Mouse (Mus musculus) gonadal fat pad, adult 2 months (tissue): ENCODE data around the gene Ly6g6f. TPM values are rescaled to one million over a fixed set of nuclear protein-coding genes. Genes with fewer than 3 reads are reported as not detected.

ENCODE experiments used
- DNase-seq: peaks from one replicate; pipeline ENCODE4 v3.0.0-alpha.2; 2012; ENCODE audit warnings: low read depth
- polyA plus RNA-seq: library from polyadenylated mRNA; depleted of rRNA; stranded (reverse); fragments of >200 nt; gene quantifications from 2 replicates; pipeline ENCODE4 v1.2.3, GENCODE M21; 2012

Ly6g6f gene
- polyA plus RNA-seq, 1 experiment: 0.09 TPM

DNA sequence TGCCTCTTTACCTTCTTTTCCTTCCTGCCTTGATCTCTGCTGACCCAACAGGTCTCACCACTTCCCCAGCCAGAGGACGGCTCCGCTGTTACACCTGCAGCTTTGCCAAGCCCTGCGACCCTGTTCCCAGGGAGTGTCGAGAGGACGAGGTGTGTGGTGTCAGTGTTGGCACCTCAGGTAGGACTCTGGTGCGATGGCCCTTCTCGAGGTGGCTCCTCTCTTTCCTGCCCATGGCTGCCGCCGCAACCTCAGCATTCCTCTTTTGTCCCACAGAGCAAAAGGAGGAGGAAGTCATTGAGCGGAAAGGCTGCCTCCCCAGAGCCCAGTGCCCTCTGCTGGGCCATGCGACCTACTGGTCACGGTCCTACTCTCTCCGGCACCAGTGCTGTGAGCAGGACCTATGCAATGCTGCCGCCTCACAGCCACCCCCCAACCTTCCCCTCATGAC lies 7.6 kb downstream of the Ly6g6f start, which contains the start of gene Ly6g6d:
Gene Ly6g6d (minus strand): TSS at position 280 of the 448 bp plus-strand sequence.
- no peak for DNase-seq

DNA sequence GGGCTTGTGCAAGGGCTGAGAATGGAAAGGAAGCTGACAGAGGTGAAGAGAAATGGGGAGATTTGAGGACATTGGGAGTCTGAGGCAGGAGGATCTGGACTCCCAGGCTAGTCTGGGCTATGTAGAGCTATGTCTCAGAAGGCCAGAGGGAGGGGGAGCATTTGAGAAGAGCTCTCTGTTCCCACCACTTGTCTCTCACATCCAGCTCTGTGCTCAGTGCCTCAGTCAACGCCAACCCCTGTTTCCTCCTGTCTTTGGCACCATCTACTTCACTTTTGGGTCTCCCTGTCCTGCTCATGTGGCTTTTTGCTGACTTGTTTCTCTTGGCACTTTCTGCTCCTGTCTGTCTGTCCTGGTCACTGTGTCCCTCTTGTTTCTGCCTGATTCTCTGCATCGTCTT lies 8.1 kb downstream of the Ly6g6f start:
- DNase-seq: no peak

DNA sequence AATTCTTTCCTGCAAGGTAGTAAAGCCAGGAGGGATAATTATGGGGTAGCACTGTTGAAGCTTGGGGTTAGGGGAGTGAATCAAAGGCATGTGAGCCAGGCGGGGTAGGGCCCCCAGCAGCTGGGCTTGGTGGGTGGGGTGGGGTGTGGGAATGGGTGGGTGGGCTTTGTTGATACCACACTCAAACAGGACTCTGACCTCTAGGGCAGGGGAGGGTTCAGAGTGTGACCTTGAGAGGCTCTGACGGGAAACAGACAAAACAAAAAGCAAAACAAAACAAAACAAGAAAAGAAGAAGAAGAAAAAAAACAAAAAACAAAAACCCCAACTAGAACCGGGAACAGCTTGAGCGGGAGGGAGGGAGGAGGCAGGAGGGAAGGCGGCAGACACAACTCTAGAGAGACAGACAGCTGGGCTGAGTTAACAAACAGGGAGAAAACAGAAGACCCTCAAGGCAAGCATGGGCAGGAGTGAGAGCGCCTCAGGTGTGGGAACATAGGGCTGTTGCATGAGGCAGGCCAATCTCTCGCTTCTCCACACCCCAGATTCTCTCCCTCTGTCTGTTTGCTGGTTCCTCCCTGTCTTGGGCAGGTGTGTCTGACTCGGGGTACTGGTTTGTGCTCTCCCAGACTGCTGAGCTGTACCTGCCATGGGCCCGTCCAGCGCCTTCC lies 8.8 kb downstream of the Ly6g6f start, which contains the start of gene Ly6g6e:
Gene Ly6g6e (plus strand): TSS at position 396 of the 670 bp plus-strand sequence.
- no peak for DNase-seq

DNA sequence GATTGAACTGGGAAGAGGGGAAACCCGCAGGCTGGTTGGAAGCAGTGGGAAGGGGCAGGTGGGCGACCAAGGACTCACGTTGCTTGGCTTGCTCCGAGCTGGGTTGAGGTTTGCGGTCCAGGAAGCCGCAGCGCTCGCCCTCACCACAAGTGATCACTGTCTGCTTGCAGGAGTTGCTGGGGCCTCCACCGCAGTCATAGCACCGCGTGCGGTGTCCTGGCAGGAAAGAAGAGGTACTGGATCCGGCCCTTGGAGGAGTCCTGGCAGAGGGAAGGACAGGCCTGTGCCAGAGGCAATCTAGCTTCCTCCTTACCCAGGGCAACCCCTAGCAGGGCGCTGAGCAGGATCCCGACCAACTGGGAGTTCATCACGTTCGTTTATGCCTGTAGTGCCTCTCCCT lies 11.3 kb downstream of the Ly6g6f start:
- no peak for DNase-seq

DNA sequence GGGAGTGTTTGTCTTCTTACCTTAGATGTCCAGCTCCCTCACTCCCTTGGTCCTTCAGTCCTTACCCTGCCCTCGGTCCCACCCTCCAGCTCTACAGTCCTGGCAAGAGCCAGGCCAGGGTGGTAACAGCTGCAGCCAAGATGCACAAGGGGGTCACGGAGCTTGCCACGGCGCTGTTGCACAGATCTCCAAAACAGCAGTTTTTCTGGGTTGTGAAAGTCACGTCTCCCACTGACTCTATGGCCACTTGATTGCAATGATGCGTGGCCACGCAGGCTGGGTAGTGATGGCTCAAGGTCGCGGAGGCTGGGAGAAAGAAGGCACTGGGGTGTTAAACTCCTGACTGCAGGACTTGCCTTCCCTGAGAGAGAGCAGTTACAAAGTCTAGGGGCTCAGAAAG lies 14.0 kb downstream of the Ly6g6f start:
- DNase-seq: no peak

DNA sequence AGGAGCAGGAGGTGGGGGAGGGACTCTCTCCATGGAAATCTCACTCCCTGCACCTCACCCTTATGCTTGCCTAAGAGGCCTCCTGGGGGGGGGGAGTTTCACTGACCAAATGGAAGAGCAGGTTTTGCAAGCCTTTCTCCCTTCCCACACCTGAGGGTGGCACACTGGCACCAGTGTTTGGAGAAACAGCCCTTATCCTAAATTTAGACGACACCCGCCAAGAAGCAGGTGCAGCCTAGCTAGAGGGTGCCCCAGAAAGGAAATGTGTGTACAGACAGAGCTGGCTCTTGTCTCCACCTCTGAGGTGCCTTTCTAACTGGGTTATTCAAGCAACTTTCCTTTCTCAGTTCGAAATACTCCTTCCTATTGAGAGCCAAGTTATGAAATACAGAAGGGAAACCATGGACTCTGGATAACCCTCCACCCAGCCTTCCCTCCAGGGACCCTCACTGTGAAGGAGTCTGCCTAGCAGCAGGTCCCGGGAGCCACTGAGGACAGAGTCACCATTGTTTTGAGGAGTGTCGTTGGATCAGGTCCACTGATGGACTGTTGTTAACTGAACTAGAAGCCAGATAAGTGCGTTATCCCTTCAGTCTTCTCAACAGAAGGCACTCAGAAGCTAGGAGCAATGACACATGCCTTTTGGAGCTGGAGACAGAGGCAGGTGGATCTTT lies 14.7 kb downstream of the Ly6g6f start:
- peak; percentile 84 for DNase-seq

DNA sequence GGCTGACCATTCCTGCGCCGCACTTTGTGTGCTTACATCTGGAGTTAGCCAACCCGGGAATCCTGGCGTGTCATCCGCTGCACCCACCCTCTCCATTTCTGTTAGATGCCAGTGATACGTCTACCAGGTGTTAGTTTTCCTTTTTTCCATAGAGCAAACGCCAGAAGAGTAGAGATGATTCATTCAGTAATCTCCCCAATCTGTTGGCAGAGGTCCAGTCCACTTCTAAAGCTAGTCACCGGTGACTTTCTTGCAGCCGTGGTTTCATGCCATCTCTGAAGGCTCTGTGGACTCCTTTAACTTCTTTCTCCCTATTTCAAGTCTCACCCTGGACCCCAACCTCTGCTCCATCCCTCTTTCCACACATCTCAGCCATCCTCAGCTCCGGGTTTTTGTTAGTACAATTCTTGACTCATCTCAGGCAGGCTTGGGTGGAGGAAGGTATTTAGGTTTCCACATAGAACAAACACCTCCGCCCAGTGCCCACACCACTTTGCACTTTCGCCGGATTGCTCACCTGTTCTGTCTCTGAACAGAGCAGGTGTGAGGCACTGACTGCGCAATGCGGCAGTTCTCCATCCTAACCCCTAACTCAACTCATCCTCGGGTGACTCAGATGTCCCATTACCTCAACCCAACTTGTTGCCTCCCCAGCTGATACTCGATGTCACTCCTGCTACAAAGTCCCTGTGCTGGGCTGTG lies 17.0 kb downstream of the Ly6g6f start:
- DNase-seq: no peak

DNA sequence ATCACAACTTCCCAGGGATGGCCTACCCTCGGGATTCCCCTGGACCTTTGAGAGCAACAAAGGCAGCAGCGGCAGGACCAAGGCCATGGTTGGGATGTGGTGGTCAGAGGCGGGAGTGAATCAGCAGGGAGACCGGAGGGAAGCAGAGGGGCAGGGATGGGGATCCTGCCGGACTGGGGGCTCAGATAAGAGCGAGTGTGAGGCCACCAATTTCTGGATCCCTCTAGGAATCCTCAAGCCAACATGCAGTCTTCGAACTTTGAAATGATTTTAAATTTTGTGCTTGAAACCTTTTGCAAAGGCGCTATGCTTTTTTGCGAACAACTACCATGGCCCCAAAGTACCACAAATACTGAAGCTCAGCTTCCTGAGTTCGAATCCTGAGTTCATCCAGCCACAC lies 19.3 kb downstream of the Ly6g6f start, which contains the start of gene Mpig6b:
Gene Mpig6b (minus strand): TSS at position 101 of the 400 bp plus-strand sequence.
- DNase-seq: no peak

DNA sequence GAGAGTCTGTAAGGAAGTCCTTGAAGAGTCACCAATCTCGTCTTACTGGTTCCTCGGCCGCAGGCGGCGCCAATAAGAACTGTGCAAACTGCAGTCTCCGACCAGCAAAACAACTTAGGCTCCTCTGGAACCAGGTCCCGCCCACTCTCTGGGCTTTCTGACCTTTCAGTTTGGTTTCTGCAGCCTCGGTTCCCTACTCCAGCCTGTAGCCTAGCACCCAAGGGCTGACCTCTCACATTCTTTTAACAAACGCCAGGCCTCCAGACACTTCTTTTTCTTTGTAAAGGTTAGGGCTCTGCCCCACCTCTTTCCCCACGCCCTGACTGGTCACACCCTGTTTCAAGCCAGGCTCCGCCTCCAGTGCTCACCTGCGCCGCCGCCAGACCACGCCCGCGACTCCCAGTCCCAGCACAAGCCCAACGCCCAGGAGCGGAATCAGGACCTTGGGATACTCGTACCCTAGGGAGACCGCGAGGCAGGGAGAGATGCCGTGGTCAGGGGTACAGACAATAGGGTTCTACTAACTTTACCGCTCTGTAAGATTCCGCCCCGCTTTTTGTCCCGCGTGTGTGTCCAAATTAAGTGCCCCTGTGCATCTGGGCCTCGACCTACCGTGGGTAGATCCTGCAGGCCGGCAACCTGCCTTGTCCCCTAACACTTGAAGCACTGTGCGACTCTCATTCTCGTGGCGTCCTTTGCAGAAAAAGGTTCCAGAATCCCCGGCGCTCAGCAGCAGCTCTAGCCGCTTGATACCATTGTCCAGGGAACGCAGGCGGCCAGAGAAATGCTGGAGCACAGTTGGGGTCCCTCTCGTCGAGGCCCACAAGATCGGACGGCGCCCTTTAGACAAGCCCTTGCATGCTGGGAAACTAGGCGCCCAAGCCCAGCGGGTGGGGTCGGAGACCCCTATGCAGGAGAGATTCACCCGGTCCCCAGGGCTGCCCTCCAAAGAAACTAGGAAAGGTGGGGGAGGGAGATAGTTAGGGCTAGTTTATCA lies 20.2 kb downstream of the Ly6g6f start, which contains the start of gene Ly6g6c:
Gene Ly6g6c (plus strand): TSS at position 438 of the 997 bp plus-strand sequence.
- peak; percentile 86 for DNase-seq

DNA sequence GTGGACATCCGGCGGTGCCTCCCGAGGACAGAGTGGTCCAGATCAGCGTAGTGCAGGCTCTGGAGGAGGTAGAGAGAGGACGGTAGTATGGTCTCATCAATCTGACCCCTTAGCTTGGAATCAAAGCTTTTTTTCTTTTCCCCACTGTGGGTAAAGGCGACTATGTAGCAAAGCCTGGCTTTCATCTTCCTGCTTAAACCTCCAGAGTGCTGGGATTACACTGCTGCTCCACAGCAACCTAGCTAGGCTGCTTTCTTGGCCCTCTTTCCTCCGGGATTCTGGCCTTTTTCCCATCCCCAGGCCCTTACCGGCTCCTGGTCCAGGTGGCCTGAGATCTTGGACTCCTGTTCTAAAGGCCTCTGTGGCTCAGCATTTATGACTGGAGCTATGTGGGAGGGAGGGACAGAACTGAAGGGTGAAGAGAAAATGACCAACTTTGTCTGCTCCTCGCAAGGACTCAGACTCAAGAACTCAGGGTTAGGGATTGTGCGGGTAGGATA lies 21.0 kb downstream of the Ly6g6f start:
- no peak for DNase-seq

DNA sequence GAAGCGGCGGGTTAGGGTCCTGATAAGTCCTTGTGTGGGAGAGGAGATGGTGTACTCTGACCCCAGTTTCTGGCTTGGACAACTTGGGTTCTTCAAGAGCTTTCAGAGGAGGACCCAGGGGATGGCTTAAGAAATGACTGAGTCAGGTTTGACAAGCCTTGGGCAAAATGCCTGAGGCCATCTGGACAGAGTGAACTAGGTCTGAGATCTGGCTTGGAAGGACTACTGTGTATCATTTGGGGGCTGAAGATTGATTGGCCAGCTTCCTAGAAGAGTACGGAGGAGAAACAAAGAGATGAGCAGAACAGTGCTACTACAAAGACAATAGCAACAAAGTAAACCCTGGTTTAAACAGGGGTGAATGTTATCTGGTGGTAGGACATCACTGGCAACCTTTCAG lies 21.9 kb downstream of the Ly6g6f start:
- no peak for DNase-seq

DNA sequence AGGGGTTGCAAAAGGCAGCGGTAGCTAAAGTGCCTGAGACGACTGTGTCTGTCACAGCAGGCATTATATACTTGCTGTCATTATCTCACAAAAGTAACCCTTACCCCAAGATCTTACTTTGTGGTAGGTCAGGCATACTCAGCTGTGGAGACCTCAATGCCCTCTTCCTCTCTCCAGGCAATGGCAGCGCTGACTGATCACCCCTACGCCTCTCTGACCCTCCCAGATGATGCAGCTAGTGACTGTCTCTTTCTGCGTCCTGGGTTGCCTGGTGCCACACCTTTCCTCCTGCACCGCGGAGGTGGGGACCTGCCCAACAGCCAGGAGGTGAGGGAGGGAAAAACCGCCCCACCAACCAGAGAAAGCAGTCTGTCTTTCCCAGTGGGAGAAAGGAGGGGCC lies 24.1 kb downstream of the Ly6g6f start:
- DNase-seq: no peak

DNA sequence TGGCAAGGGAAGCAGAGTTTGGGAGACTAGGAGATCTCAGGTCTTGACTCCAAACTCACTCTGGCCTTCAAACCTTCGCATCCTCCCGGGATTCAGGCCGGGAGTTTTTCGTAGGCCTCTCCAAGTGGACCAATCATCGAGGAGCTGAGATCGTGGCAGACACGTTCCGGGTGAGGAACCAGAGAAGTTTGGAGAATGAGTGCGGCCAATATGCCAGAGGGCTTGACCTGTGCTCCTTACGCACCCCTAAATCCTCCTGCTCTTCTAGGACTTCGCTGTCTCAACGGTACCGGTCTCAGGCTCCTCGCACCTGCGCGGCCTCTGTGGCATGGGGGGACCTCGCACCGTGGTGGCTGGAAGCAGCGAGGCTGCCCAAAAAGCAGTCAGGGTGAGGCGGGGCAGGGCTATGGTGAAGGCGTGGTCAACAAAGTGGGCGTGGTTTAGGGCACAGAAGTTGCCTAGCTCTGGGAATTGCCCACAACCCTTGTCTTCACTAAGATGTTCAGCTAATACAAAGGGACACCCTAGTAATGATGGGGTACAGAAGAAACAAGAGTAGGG lies 24.6 kb downstream of the Ly6g6f start:
- DNase-seq: no peak

DNA sequence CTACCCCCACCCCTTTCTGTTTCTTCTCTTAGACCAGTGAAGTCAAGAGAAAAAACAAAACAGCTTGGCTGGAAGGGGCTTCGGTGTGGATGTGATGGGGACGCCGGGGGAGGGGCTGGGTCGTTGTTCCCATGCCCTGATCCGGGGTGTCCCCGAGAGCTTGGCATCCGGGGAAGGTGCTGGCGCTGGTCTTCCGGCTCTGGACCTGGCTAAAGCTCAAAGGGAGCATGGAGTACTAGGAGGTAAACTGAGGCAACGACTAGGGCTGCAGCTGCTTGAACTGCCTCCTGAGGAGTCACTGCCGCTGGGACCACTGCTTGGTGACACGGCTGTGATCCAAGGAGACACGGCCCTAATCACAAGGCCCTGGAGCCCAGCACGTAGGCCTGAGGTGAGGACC lies 25.3 kb downstream of the Ly6g6f start:
- DNase-seq: no peak

DNA sequence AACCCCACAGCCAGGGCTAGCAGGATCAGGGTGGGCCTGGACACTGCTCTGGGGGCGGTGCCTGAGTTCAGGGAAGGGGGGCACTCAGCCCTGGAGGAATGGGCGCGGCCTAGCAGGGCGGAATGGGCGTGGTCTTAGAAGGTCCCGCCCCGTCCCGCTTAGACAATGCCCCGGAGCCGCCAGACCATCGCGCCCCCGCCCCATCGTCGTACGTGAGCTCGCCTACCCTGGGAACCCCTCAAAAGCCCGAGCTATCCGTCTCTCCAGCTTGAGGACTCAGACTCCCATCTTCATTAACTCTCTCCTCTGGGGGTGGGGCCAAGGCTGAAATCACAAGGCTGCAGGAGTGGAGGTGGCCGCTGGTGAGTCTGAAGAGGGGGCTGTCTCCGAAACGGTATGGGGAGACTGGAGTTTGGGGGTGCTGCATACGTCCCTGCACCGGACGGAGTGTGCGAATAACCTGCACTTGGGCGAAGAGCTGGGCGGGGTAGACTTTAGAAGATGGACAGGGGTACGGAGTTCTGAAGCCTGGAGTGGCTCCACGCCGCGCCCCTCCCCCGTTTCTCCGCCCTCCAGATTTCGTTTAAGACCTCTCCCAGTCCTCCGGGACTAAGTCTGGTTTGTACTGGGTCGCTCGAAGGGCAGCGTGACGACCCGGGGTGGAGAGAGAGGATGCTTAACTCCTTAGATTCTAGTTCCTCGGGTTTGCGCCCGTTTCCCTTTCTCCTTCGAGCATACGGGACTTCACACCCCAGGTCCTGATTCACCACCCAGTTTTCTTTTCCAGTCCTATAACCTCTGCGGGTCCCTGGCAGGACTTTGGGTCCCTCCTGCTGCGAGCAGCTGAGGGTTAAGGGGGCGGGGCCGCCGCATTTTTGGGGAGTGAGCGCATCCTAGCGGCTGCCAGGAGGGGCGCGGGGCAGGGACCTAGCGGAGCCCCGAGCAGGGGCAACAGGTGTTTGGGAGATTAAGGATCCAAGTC lies 26.2 kb downstream of the Ly6g6f start, which contains the start of gene Ddah2:
Gene Ddah2 (plus strand): TSS at position 125 of the 982 bp plus-strand sequence.
- no peak for DNase-seq

DNA sequence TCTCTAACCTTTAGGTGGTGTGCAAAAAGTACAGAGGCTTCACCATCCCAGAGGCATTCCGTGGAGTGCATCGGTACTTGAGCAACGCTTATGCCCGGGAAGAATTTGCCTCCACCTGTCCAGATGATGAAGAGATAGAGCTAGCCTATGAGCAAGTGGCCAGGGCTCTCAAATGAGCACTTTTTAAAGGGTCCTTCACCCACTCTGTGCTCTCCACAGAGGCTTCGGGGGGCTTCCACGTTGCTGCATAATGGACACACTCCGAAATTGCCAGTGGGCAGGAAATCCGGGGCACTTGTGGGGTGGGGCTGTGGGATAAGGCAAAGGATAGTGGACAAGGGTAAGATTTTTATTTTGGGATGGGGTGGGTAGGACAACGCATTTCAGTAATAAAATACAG lies 27.1 kb downstream of the Ly6g6f start:
- no peak for DNase-seq

DNA sequence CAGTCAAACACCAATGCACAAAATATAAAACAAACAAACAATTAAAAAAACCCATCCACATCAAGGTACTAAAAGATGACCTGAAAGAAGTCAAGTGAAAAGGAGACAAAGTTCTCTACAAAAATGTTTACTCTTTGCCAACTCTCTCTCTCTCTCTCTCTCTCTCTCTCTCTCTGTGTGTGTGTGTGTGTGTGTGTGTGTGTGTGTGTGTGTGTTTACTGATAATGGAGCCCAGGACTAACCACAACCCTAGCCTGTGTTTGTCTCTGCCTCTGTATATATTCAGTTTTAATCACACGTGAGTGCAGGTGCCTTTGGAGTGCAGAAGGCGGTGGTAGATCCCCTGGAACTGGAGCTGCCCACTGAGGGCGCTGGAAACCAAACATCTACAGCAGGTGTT lies 28.3 kb downstream of the Ly6g6f start:
- no peak for DNase-seq

DNA sequence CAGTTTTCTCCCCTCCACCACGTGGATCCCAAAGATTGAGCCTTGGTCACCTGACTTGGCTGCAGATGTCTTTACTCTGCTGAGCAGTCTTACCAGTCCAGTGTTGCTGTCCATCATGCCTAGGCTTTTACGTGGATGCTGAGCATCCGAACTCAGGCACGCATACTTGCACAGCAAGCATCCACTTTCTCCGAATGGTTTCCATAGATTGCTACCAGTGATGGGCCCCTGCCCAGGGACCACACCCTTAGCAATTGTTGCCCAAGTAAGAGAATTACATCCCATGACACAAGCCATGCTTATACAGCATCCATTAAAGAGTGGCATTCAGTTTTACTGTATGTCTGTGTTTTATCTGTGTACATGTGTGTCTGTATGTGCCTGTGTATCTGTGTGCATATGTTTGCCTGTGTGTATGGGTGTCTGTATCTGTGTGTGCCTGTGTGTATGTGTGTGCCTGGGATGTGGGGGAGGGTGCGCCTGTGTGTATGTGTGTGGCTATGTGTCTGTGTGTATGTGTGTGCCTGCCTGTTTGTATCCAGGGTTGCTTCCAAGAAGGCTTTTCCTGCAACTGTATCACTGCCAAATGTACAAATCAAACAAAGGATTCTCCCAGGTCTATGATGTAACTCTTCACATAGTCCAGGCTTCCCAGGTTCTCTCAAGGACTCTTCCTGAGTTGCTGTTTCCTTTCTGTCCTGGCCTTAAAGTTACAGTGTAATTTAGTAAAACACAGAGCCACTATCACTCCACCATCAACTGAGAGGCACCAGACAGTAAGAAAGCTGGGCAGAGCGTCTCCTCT lies 29.5 kb downstream of the Ly6g6f start:
- DNase-seq: no peak
